Mouse (Mus musculus) lung, postnatal 14 days (tissue): Measurements from ENCODE around the gene Zfhx3.
A peak's percentile ranks its signal among the peaks of the same experiment; 100 is the strongest.

ENCODE experiments used
- DNase-seq: peaks from one replicate; pipeline ENCODE4 v3.0.0; 2021

The Zfhx3 gene

DNA sequence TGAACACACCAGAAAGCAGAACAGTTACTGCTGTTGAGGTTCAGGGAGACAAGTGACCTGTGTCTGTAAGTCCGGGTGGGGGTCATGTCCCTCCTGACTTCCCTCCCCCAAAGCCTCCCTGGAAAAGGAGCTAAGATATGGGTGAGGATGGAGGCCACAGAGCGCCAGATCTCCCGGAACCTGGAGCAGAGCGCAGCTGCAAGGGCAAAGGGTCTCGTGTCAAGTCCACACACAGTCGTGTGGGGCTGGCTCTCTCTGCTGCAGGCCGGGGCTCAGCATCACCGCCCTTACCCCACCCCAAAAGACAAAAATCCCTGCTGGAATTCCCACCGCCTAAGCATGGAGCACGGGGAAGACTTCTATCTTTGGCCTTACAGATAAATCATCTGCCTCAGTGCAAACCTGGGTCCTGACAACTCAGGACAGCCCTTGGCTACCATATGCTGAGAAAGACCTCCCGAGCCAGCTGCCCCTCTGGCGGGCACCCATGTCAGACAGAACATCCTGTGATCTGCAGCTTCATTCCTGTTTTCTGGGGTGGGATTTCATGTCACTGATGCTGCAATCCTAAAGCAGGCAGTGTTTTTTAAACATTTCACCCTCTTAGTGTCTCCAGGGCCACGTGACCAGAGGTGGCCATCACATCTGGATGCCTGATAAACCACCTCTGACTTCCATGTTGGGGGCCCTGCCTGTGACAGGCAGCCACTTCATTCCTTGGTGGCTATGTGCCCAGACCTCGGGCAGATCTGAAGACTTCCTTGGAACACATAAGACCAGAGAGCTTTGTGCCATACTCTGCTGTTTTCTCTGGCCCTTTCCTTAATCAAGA is 926.0 kb downstream of the Zfhx3 start:
- DNase-seq: no peak

DNA sequence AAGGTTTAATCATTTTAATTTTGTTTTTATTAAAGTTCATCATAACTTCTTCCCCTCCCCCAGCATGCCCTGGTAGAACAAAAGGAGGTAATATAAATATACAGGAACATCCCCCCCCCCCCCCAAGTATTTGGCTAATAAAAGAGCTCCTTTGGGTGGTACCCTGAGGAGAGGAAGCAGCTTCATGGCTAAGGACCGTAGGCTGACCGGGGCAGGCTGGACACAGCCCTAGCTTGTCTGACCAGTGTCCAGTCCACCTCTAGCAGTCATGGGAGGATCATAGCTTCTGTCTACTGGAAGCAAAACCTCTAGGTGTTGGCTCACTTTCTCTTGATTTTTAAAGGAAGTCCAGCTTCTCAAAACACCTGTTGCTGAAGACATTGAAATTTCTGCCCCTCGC is 927.0 kb downstream of the Zfhx3 start:
- no peak for DNase-seq

DNA sequence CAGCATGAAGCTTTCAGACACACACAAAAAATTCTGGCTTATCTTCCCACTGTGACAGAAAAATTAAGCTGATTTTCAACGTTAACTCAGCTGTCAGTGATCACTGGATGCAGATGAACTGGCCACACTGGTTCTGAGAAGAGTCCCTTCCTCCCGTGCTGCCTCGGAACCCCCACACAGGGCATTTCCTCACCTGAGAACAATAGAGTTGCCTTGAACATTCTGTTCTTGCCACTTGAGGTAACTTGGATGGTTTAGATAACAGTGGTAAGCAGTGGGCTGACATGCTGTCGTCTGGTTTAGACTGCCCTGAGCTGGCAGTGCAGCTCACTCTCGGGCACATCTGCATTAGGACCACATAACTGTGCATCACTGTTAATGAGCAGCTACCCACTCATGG is 927.5 kb downstream of the Zfhx3 start:
- no peak for DNase-seq

DNA sequence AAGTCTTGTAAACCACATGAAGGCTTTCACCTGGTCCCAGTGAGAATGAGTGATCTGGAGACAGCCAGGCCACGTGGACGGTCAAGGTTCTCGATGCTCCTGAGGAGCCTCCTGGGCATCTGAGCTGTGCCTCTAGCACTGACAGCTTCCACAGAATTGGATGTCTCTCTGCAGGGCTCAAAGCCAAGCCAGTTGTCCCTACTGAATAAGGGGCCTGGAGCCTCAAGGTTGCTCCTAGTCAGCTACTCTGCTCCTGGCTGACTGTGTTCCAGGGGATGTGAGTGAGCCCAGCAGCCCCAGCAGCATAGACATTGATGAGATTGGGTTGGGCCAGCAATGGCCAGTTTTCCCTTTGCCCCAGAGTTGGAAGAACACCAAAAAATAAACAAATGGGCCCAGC is 927.9 kb downstream of the Zfhx3 start:
- DNase-seq: no peak

- no peak for DNase-seq
Observed at GRCm38 (mm10) chr8:108875722-108876121, 933.3 kb downstream of the Zfhx3 start.

- DNase-seq: no peak
Observed at GRCm38 (mm10) chr8:108880101-108880500, 937.7 kb downstream of the Zfhx3 start.

GRCm38 (mm10) chr8:108881336-108881735 is 938.9 kb downstream of the Zfhx3 start:
- no peak for DNase-seq

GRCm38 (mm10) chr8:108882073-108882472 is 939.6 kb downstream of the Zfhx3 start:
- DNase-seq: no peak

- no peak for DNase-seq
Observed at GRCm38 (mm10) chr8:108883381-108883780, 940.9 kb downstream of the Zfhx3 start.

GRCm38 (mm10) chr8:108884947-108885346 is 942.5 kb downstream of the Zfhx3 start:
- no peak for DNase-seq

DNA sequence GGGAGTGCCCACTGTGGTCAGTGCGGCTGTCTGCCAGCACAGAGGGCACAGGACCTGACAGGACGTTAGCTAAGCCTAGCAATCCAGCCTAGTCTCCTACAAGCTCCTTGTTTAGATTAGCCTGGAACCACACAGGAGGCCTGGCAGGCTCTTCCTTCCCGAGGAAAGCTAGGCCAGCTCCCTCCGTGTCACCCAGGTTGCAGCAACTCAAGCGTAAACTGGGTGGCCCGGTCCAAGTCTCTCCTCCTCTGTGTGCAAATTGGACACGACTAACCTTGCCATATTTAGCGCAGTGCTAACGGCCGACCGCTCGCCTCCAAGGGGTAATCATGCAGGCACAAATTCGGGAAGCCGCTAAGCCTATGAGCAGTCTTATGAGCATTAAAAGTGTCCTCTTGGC is 943.0 kb downstream of the Zfhx3 start:
- peak; percentile 34 for DNase-seq

- DNase-seq: no peak
Observed at GRCm38 (mm10) chr8:108885861-108886260, 943.4 kb downstream of the Zfhx3 start.

DNA sequence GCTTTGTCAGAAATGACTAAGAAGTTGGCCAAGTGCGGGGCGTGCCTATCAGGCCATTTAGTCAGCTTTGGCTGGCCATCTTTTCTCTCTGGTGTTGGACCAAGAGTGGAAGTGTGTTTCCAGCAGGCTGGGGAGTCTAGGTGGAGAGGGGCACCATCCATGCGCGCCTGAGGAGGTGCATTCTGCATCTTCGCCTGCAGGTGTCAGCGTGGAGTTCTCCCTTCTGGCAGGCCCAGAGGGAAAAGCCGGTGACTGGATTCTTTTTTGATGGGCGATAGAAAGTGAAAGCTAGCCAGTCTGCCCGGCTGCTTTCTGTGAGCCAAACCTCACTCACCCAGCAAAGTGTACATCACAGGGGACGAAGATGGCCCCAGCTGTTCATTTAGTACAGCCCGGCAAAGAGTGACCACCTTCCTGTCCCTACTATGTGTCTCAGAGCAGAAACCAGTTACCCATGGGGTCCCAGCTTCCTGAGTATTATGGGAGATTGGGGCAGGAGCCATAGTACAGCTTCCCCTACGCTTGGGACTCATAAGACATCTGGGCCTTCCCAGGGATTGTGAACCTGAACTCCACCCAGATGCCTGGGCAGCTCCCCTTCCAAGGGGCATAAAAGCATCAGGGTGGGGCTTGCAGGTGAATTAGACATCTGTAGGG is 944.3 kb downstream of the Zfhx3 start:
- DNase-seq: peak; percentile 90

GRCm38 (mm10) chr8:108887256-108887615 is 944.8 kb downstream of the Zfhx3 start:
- DNase-seq: no peak

DNA sequence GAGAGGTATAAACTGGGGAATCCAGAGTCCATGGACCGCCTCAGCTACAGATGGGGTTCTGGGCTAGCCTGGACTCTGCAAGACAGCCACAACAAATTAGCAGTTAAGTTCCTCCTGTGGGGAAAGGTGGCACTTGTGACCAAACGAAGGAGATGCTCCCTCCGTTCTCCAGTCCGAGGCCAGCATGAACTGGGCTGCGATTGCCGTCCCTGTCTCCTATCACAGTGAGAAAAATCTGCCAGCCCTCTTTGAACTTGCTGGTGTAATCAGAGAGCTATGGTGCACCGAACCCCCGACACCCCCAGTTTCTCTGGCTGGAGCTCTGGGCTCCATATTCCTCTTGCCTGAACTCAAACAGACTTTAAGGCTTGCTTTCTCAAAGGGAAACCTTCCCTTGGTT is 945.4 kb downstream of the Zfhx3 start:
- DNase-seq: no peak

DNA sequence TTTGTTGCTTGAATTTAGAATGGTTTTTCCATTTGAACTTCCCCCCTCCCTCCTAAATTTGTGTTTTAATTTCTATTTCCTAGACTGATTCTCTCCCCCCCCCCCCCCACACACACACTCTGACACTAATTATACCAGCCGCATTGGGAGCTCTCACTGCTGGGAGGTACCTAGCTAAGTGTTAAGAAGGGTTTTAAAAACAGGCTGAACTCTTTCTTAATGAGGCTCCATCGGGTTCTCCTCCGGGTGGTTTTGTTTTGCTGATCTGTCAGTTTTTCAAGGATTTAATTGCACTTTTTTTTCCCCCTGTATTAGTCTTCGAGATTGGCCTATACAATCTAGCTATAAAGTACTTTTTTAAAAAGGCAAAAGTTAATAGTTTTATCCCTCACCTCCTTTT is 946.5 kb downstream of the Zfhx3 start:
- DNase-seq: no peak

DNA sequence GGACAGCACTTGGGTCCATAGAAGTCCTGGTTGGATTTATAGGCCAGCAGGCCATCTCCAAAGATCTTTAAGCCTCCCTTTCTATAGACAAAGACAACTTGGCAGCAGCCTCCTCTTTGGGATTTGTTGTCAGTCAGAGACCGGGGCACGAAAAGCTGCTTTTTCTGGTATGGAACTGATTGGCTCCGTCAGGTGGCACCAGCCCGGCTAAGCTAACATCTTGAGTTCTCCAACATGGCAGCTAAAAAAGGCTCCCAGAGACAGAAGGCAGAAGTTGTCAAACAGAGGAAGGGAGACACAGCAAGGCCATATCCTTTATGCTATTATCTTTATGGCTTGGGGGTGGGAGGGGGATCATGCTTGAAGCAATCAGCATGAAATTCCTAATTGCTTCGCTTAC is 947.0 kb downstream of the Zfhx3 start:
- DNase-seq: no peak

- DNase-seq: peak; percentile 55
Observed at GRCm38 (mm10) chr8:108894287-108894686, 951.8 kb downstream of the Zfhx3 start.

GRCm38 (mm10) chr8:108896468-108897346 is 954.3 kb downstream of the Zfhx3 start:
- peak; percentile 80 for DNase-seq

- DNase-seq: no peak
Observed at GRCm38 (mm10) chr8:108897347-108898100, 955.1 kb downstream of the Zfhx3 start.

- DNase-seq: no peak
Observed at GRCm38 (mm10) chr8:108899251-108899771, 956.9 kb downstream of the Zfhx3 start.

GRCm38 (mm10) chr8:108900541-108900940 is 958.1 kb downstream of the Zfhx3 start:
- no peak for DNase-seq

- DNase-seq: no peak
Observed at GRCm38 (mm10) chr8:108901208-108901607, 958.8 kb downstream of the Zfhx3 start.
